Mouse (Mus musculus): ENCODE data around the gene Ndrg3. TPM values are rescaled to one million over a fixed set of nuclear protein-coding genes. Genes with fewer than 3 reads are reported as not detected.

The Ndrg3 gene
- polyA plus RNA-seq, 1 experiment from 2014 or later, result 22.8 TPM

- WGBS, result 72% methylated on average over 18 of the region's 18 CpGs
- Histone ChIP-seq H3K27ac (ENCODE audit: low read length) (no peak overlapping the region), H3K9me3 (ENCODE audit: low read length) (no peaks in the 10 kb centered on the region), H3K4me3 (ENCODE audit: low read depth, low read length) (no peak overlapping the region), H3K27me3 (replicated peaks; ENCODE audit: insufficient read depth, low read length) (no peaks in the 10 kb centered on the region), H3K36me3 (ENCODE audit: insufficient read depth, low read length) (peaks cover 39% of the 10 kb centered on the region; the same call in 1 of the 2 replicates), H3K9ac (replicated peaks; ENCODE audit: low read depth) (no peak overlapping the region), H3K4me2 (replicated peaks; ENCODE audit: low read depth, low read length) (no peak overlapping the region), H3K4me1 (ENCODE audit: insufficient read depth, low read depth, low read length) (no peaks in the 10 kb centered on the region)
- ATAC-seq (peak; percentile 36), DNase-seq (ENCODE audit: low spot score) (peak; percentile 21)
- TF ChIP-seq EP300 (IDR thresholded peaks at IDR 0.05), result no peak
- peak; percentile 32 for TF ChIP-seq CTCF (IDR thresholded peaks at IDR 0.05)
These were observed 24.8 kb upstream of the Ndrg3 start for GRCm38 (mm10) chr2:157016529-157017270.

GRCm38 (mm10) chr2:157012341-157012740 is 20.5 kb upstream of the Ndrg3 start:
- 84% methylated on average over 6 of the region's 6 CpGs for WGBS
- Histone ChIP-seq H3K4me2 (replicated peaks; ENCODE audit: low read depth, low read length) (no peak overlapping the region), H3K27me3 (replicated peaks; ENCODE audit: insufficient read depth, low read length) (no peaks in the 10 kb centered on the region), H3K9me3 (ENCODE audit: low read length) (no peaks in the 10 kb centered on the region), H3K36me3 (ENCODE audit: insufficient read depth, low read length) (peaks cover 13% of the 10 kb centered on the region; the same call in 1 of the 2 replicates), H3K27ac (ENCODE audit: low read length) (no peak overlapping the region), H3K9ac (replicated peaks; ENCODE audit: low read depth) (no peak overlapping the region), H3K4me1 (ENCODE audit: insufficient read depth, low read depth, low read length) (peaks cover 2% of the 10 kb centered on the region; the same call in 1 of the 2 replicates), H3K4me3 (ENCODE audit: low read depth, low read length) (no peak overlapping the region)
- TF ChIP-seq EP300 (IDR thresholded peaks at IDR 0.05) (no peak), CTCF (IDR thresholded peaks at IDR 0.05) (no peak)
- no peak for DNase-seq (ENCODE audit: low spot score)
- ATAC-seq, result no peak

- Histone ChIP-seq H3K4me1 (ENCODE audit: insufficient read depth, low read depth, low read length) (peaks cover 9% of the 10 kb centered on the region; the same call in 1 of the 2 replicates), H3K4me3 (ENCODE audit: low read depth, low read length) (no peak overlapping the region), H3K4me2 (replicated peaks; ENCODE audit: low read depth, low read length) (no peak overlapping the region), H3K9ac (replicated peaks; ENCODE audit: low read depth) (no peak overlapping the region), H3K27me3 (replicated peaks; ENCODE audit: insufficient read depth, low read length) (no peaks in the 10 kb centered on the region), H3K36me3 (ENCODE audit: insufficient read depth, low read length) (peaks cover 2% of the 10 kb centered on the region; the same call in 1 of the 2 replicates), H3K27ac (ENCODE audit: low read length) (no peak overlapping the region), H3K9me3 (ENCODE audit: low read length) (no peaks in the 10 kb centered on the region)
- TF ChIP-seq EP300 (IDR thresholded peaks at IDR 0.05) (no peak), CTCF (IDR thresholded peaks at IDR 0.05) (no peak; the same call in 1 of the 2 replicates)
- peak; percentile 5; the same call in 1 of the 2 replicates for ATAC-seq
- WGBS, result 33% methylated on average over 11 of the region's 11 CpGs
- DNase-seq (ENCODE audit: low spot score), result no peak
These were observed 18.9 kb upstream of the Ndrg3 start for GRCm38 (mm10) chr2:157010634-157011310.

GRCm38 (mm10) chr2:157010121-157010520 is 18.3 kb upstream of the Ndrg3 start:
- Histone ChIP-seq H3K4me3 (ENCODE audit: low read depth, low read length) (no peak overlapping the region), H3K4me1 (ENCODE audit: insufficient read depth, low read depth, low read length) (peaks cover 9% of the 10 kb centered on the region; the same call in 1 of the 2 replicates), H3K36me3 (ENCODE audit: insufficient read depth, low read length) (no peaks in the 10 kb centered on the region), H3K27ac (ENCODE audit: low read length) (no peak overlapping the region), H3K27me3 (replicated peaks; ENCODE audit: insufficient read depth, low read length) (no peaks in the 10 kb centered on the region), H3K4me2 (replicated peaks; ENCODE audit: low read depth, low read length) (no peak overlapping the region), H3K9me3 (ENCODE audit: low read length) (no peaks in the 10 kb centered on the region), H3K9ac (replicated peaks; ENCODE audit: low read depth) (no peak overlapping the region)
- TF ChIP-seq CTCF (IDR thresholded peaks at IDR 0.05) (no peak), EP300 (IDR thresholded peaks at IDR 0.05) (no peak)
- DNase-seq (ENCODE audit: low spot score) (peak; percentile 34), ATAC-seq (peak; percentile 18)

- Histone ChIP-seq H3K9ac (replicated peaks; ENCODE audit: low read depth) (no peak overlapping the region), H3K9me3 (ENCODE audit: low read length) (no peaks in the 10 kb centered on the region), H3K36me3 (ENCODE audit: insufficient read depth, low read length) (no peaks in the 10 kb centered on the region), H3K27me3 (replicated peaks; ENCODE audit: insufficient read depth, low read length) (no peaks in the 10 kb centered on the region), H3K4me2 (replicated peaks; ENCODE audit: low read depth, low read length) (no peak overlapping the region), H3K4me3 (ENCODE audit: low read depth, low read length) (no peak overlapping the region), H3K27ac (ENCODE audit: low read length) (no peak overlapping the region), H3K4me1 (ENCODE audit: insufficient read depth, low read depth, low read length) (peaks cover 9% of the 10 kb centered on the region; the same call in 1 of the 2 replicates)
- DNase-seq (ENCODE audit: low spot score) (no peak), ATAC-seq (no peak)
- TF ChIP-seq CTCF (IDR thresholded peaks at IDR 0.05) (no peak), EP300 (IDR thresholded peaks at IDR 0.05) (no peak)
These were observed 16.7 kb upstream of the Ndrg3 start for GRCm38 (mm10) chr2:157008509-157008908.

GRCm38 (mm10) chr2:157007234-157007596 is 15.4 kb upstream of the Ndrg3 start:
- no peaks in the 10 kb centered on the region for H3K9me3 ChIP-seq (ENCODE audit: low read length)
- no peaks in the 10 kb centered on the region for H3K27me3 ChIP-seq (replicated peaks; ENCODE audit: insufficient read depth, low read length)
- peak overlapping the region; percentile 96 for H3K4me2 ChIP-seq (replicated peaks; ENCODE audit: low read depth, low read length)
- peaks cover 9% of the 10 kb centered on the region; the same call in 1 of the 2 replicates for H3K4me1 ChIP-seq (ENCODE audit: insufficient read depth, low read depth, low read length)
- peak overlapping the region; percentile 20 for H3K27ac ChIP-seq (ENCODE audit: low read length)
- ATAC-seq (peak; percentile 27), DNase-seq (ENCODE audit: low spot score) (no peak)
- no peaks in the 10 kb centered on the region for H3K36me3 ChIP-seq (ENCODE audit: insufficient read depth, low read length)
- TF ChIP-seq EP300 (IDR thresholded peaks at IDR 0.05) (no peak), CTCF (IDR thresholded peaks at IDR 0.05) (no peak)
- peak overlapping the region; percentile 54 for H3K9ac ChIP-seq (replicated peaks; ENCODE audit: low read depth)
- WGBS, result 20% methylated on average over 5 of the region's 5 CpGs
- peak overlapping the region; percentile 73 for H3K4me3 ChIP-seq (ENCODE audit: low read depth, low read length)
